Mouse (Mus musculus) stomach, embryonic 16.5 days (tissue): ENCODE measurements around the gene Nfxl1. TPM values are rescaled to one million over a fixed set of nuclear protein-coding genes. Genes with fewer than 3 reads are reported as not detected.
"Not testable (repeated sequence)": the region's sequence is repeated elsewhere in the genome, so short reads cannot be mapped to it uniquely, and the experiment has no call there.

Experiments used
- ATAC-seq: fragments of 200-750 bp; cut with Nextera tagmentation; 2 replicates; pipeline ENCODE4 v1.8.0; 2017; ENCODE audit warnings: moderate number of reproducible peaks, moderate TSS enrichment; ENCODE audit not compliant: insufficient read depth, low FRiP score
- H3K27ac ChIP-seq: fragments of 300-500 bp; sonication (generic); 2 replicates; pipeline ENCODE4 v1.5.1; 2014; ENCODE audit warnings: low read length
- H3K27me3 ChIP-seq: fragments of 300-500 bp; sonication (generic); 2 replicates; pipeline ENCODE4 v1.6.1; 2014; ENCODE audit warnings: low read length, control low read depth, mixed read lengths; ENCODE audit not compliant: control insufficient read depth, insufficient read depth
- H3K36me3 ChIP-seq: fragments of 300-500 bp; sonication (generic); 2 replicates; pipeline ENCODE4 v1.6.1; 2014; ENCODE audit warnings: low read length; ENCODE audit not compliant: control insufficient read depth, insufficient read depth
- H3K4me1 ChIP-seq: fragments of 300-500 bp; sonication (generic); 2 replicates; pipeline ENCODE4 v1.6.1; 2014; ENCODE audit warnings: low read length, control low read depth, mixed read lengths; ENCODE audit not compliant: control insufficient read depth, insufficient read depth
- H3K4me2 ChIP-seq: fragments of 300-500 bp; sonication (generic); 2 replicates; pipeline ENCODE4 v1.6.1; 2014; ENCODE audit warnings: low read depth, low read length, mixed read lengths
- H3K4me3 ChIP-seq: fragments of 300-500 bp; sonication (generic); replicated peaks from 2 replicates; pipeline ENCODE4 v1.5.1; 2014; ENCODE audit warnings: mild to moderate bottlenecking, low read length
- H3K9ac ChIP-seq: fragments of 300-500 bp; sonication (generic); 2 replicates; pipeline ENCODE4 v1.6.1; 2014; ENCODE audit warnings: low read length
- H3K9me3 ChIP-seq: fragments of 300-500 bp; sonication (generic); replicated peaks from 2 replicates; pipeline ENCODE4 v1.6.1; 2016; ENCODE audit warnings: low read length, control low read depth; ENCODE audit not compliant: control insufficient read depth
- WGBS: fragments of 180-500 bp; shearing (Covaris S2); extraction: QIAGEN DNeasy Blood & Tissue Kit; methylation state at CpG from one replicate; pipeline ENCODE4 v1.1.7; 2014; 5-methylcytosine and 5-hydroxymethylcytosine counted together
- polyA plus RNA-seq: library from polyadenylated mRNA; unstranded; fragments of >200 nt; fragmentation: Nextera tagmentation; extraction: Ambion mirVana; gene quantifications from 2 replicates; pipeline ENCODE4 v1.2.1, GENCODE M21; 2015

Gene Nfxl1
- 13.9 and 14.6 TPM in 2 replicates for polyA plus RNA-seq

- H3K9me3 ChIP-seq = no peaks in the 10 kb centered on the region
- H3K4me1 ChIP-seq = no peaks in the 10 kb centered on the region
- H3K27me3 ChIP-seq = no peaks in the 10 kb centered on the region
- peak within 1 kb of the TSS; percentile 84 for H3K4me2 ChIP-seq
- peak within 1 kb of the TSS; percentile 95 for H3K4me3 ChIP-seq
- H3K27ac ChIP-seq = peak within 1 kb of the TSS; percentile 82
- WGBS = under 1% methylated on average over 42 of the region's 42 CpGs
- H3K36me3 ChIP-seq = peaks cover under 1% of the 10 kb centered on the region; the same call in 1 of the 2 replicates
- H3K9ac ChIP-seq = peak within 1 kb of the TSS; percentile 95
- peak; percentile 95 for ATAC-seq
Observed at GRCm38 (mm10) chr5:72559544-72560049, at the start of gene Nfxl1. Nfxl1 (minus strand) TSS chr5:72559684.

- WGBS = 65% methylated on average over 4 of the region's 4 CpGs
- no peak for ATAC-seq
Observed at GRCm38 (mm10) chr5:72603138-72603537, 43.7 kb upstream of the Nfxl1 start.

GRCm38 (mm10) chr5:72601006-72601405 is 41.5 kb upstream of the Nfxl1 start:
- peak; percentile 64; the same call in 1 of the 2 replicates for ATAC-seq
- 11% methylated on average over 5 of the region's 5 CpGs for WGBS
- Histone ChIP-seq H3K27ac (no peak overlapping the region), H3K4me1 (no peaks in the 10 kb centered on the region), H3K36me3 (no peaks in the 10 kb centered on the region), H3K9me3 (no peaks in the 10 kb centered on the region), H3K4me3 (no peak overlapping the region), H3K9ac (no peak overlapping the region), H3K27me3 (no peaks in the 10 kb centered on the region), H3K4me2 (no peak overlapping the region)

More at GRCm38 (mm10) chr5:72603138-72603537, 43.7 kb upstream of the Nfxl1 start:
- no peaks in the 10 kb centered on the region for H3K9me3 ChIP-seq
- no peak overlapping the region for H3K4me3 ChIP-seq
- H3K27me3 ChIP-seq = no peaks in the 10 kb centered on the region
- no peaks in the 10 kb centered on the region for H3K36me3 ChIP-seq
- no peak overlapping the region for H3K27ac ChIP-seq
- H3K4me2 ChIP-seq = no peak overlapping the region
- H3K9ac ChIP-seq = no peak overlapping the region
- H3K4me1 ChIP-seq = no peaks in the 10 kb centered on the region

- peak within 1 kb of the TSS; percentile 46; the same call in 1 of the 2 replicates for H3K9ac ChIP-seq
Observed at GRCm38 (mm10) chr5:72587192-72587681, 27.8 kb upstream of the Nfxl1 start, which contains the start of gene Gm5868. Gm5868 (minus strand) TSS chr5:72587551.

GRCm38 (mm10) chr5:72586667-72587191 is 27.2 kb upstream of the Nfxl1 start:
- H3K9ac ChIP-seq = peak overlapping the region; percentile 46; the same call in 1 of the 2 replicates
- ATAC-seq = not testable (repeated sequence)

More at GRCm38 (mm10) chr5:72587192-72587681, 27.8 kb upstream of the Nfxl1 start, which contains the start of gene Gm5868:
- ATAC-seq = no peak
- 0 out of 2 replicates have a peak, but pooled peaks cover 2% of the 10 kb centered on the region for H3K4me1 ChIP-seq
- 2% methylated on average over 33 of the region's 38 CpGs for WGBS
- H3K4me2 ChIP-seq = peak within 1 kb of the TSS; percentile 56
- H3K9me3 ChIP-seq = no peaks in the 10 kb centered on the region
- H3K27ac ChIP-seq = no peak within 1 kb of the TSS
- no peaks in the 10 kb centered on the region; the same call in none of the 2 replicates for H3K27me3 ChIP-seq
- H3K4me3 ChIP-seq = peak within 1 kb of the TSS; percentile 42
- H3K36me3 ChIP-seq = no peaks in the 10 kb centered on the region

GRCm38 (mm10) chr5:72586122-72586521 is 26.6 kb upstream of the Nfxl1 start:
- H3K9me3 ChIP-seq, H3K27me3 ChIP-seq, H3K27ac ChIP-seq, ATAC-seq, H3K36me3 ChIP-seq, H3K4me3 ChIP-seq, H3K4me1 ChIP-seq, H3K9ac ChIP-seq, H3K4me2 ChIP-seq: not testable (repeated sequence)
- WGBS = 34% methylated on average over 7 of the region's 7 CpGs

More at GRCm38 (mm10) chr5:72586667-72587191, 27.2 kb upstream of the Nfxl1 start:
- 39% methylated on average over 25 of the region's 25 CpGs for WGBS
- H3K4me2 ChIP-seq = peak overlapping the region; percentile 56
- H3K9me3 ChIP-seq, H3K27me3 ChIP-seq, H3K27ac ChIP-seq, H3K4me1 ChIP-seq, H3K36me3 ChIP-seq: not testable (repeated sequence)
- peak overlapping the region; percentile 42 for H3K4me3 ChIP-seq

GRCm38 (mm10) chr5:72580970-72581332 is 21.5 kb upstream of the Nfxl1 start, which contains the start of gene Zar1:
Zar1 (minus strand) TSS chr5:72581254.
- peak; percentile 47; the same call in 1 of the 2 replicates for ATAC-seq
- Histone ChIP-seq H3K9ac (peak within 1 kb of the TSS; percentile 53), H3K4me3 (peak within 1 kb of the TSS; percentile 50), H3K4me2 (peak within 1 kb of the TSS; percentile 81), H3K27me3 (peaks cover 11% of the 10 kb centered on the region)
- not testable (repeated sequence) for H3K9me3 ChIP-seq, H3K4me1 ChIP-seq, H3K27ac ChIP-seq, H3K36me3 ChIP-seq
- WGBS = 13% methylated on average over 17 of the region's 21 CpGs

- 5% methylated on average over 57 of the region's 73 CpGs for WGBS
- Histone ChIP-seq H3K4me2 (peak overlapping the region; percentile 81), H3K9ac (peak overlapping the region; percentile 53), H3K27me3 (peaks cover 11% of the 10 kb centered on the region), H3K4me3 (peak overlapping the region; percentile 50)
- H3K27ac ChIP-seq, H3K4me1 ChIP-seq, H3K9me3 ChIP-seq, H3K36me3 ChIP-seq: not testable (repeated sequence)
- peak; percentile 71 for ATAC-seq
Observed at GRCm38 (mm10) chr5:72580088-72580969, 20.8 kb upstream of the Nfxl1 start.
